Mouse (Mus musculus): ENCODE data around the gene Ccdc28a. TPM values are rescaled to one million over a fixed set of nuclear protein-coding genes. Genes with fewer than 3 reads are reported as not detected.
A peak's percentile ranks its signal among the peaks of the same experiment; 100 is the strongest.

Ccdc28a gene
- polyA plus RNA-seq, 1 experiment from 2014 or later: 10.6 TPM

GRCm38 (mm10) chr10:18213373-18213772 lies 21.4 kb downstream of the Ccdc28a start:
- DNase-seq (ENCODE audit: low spot score): no peak
- H3K27me3 ChIP-seq (replicated peaks; ENCODE audit: low read depth, poor library complexity, severe bottlenecking): no peaks in the 10 kb centered on the region
- no peak overlapping the region for H3K27ac ChIP-seq (replicated peaks)
- WGBS: 83% methylated on average over 4 of the region's 4 CpGs
- peaks cover 4% of the 10 kb centered on the region; the same call in 1 of the 2 replicates for H3K4me1 ChIP-seq
- H3K9me3 ChIP-seq: no peaks in the 10 kb centered on the region
- H3K36me3 ChIP-seq (replicated peaks): no peaks in the 10 kb centered on the region
- no peak overlapping the region for H3K4me3 ChIP-seq

- no peaks in the 10 kb centered on the region for H3K36me3 ChIP-seq (replicated peaks)
- H3K27ac ChIP-seq (replicated peaks): 0 out of 2 replicates have a peak within 1 kb of the TSS, but pooled peaks have one; percentile 37
- no peaks in the 10 kb centered on the region for H3K27me3 ChIP-seq (replicated peaks; ENCODE audit: low read depth, poor library complexity, severe bottlenecking)
- peak; percentile 75 for DNase-seq (ENCODE audit: low spot score)
- H3K4me1 ChIP-seq: peaks cover 4% of the 10 kb centered on the region; the same call in 1 of the 2 replicates
- 0 out of 2 replicates have a peak within 1 kb of the TSS, but pooled peaks have one; percentile 29 for H3K4me3 ChIP-seq
- H3K9me3 ChIP-seq: no peaks in the 10 kb centered on the region
- 14% methylated on average over 11 of the region's 11 CpGs for WGBS
Observed at GRCm38 (mm10) chr10:18210726-18211125, 24.1 kb downstream of the Ccdc28a start, which contains the start of gene Ect2l. TSS of gene Ect2l (minus strand) at chr10:18210890.

DNA sequence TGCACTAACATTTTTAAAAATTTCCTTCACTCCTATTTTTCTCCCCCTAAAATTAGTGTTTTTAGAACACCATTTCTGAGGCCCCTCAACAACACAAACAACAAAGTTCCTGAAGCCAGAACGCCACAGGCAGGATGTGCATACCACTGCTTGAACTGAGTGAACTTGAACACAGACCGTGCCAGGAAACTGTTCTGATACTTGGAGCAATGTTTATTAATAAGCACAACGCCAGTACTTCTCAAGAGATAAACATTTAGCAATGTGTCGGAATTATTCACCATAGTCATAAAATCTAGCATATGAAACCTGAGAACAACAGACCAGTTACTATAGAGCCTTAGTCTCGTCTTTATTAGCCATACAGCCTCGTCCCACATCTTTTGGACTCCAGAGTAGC lies 24.7 kb downstream of the Ccdc28a start:
- Histone ChIP-seq H3K9me3 (no peaks in the 10 kb centered on the region), H3K27ac (replicated peaks) (no peak overlapping the region), H3K4me1 (peaks cover 4% of the 10 kb centered on the region; the same call in 1 of the 2 replicates), H3K27me3 (replicated peaks; ENCODE audit: low read depth, poor library complexity, severe bottlenecking) (no peaks in the 10 kb centered on the region), H3K36me3 (replicated peaks) (no peaks in the 10 kb centered on the region), H3K4me3 (no peak overlapping the region)
- WGBS: 84% methylated on average over 6 of the region's 6 CpGs
- DNase-seq (ENCODE audit: low spot score): no peak

DNA sequence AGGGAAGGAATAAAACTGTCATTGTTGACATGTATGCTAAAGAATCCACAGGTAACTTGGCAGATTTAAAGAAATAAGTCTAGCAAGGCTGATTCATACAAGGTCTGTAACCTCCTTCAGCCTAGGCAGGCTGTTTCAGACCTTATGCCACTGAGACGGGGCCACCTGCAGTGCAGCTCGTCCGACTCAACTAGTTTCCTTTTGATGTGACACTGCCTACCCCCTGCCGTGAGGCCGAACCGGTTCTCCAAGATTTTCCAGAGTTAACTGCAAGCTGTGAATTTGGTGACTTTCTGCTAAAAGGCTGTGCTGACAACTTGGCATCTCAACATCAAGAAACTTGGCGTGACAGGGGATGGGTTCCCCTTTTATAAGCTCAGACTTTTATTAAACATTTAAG lies 30.7 kb downstream of the Ccdc28a start:
- Histone ChIP-seq H3K4me1 (peaks cover 5% of the 10 kb centered on the region; the same call in 1 of the 2 replicates), H3K4me3 (no peak overlapping the region), H3K9me3 (no peaks in the 10 kb centered on the region), H3K27me3 (replicated peaks; ENCODE audit: low read depth, poor library complexity, severe bottlenecking) (no peaks in the 10 kb centered on the region), H3K27ac (replicated peaks) (no peak overlapping the region), H3K36me3 (replicated peaks) (no peaks in the 10 kb centered on the region)
- peak; percentile 44 for DNase-seq (ENCODE audit: low spot score)
- WGBS: 6% methylated on average over 7 of the region's 7 CpGs

- Histone ChIP-seq H3K27me3 (replicated peaks; ENCODE audit: low read depth, poor library complexity, severe bottlenecking) (no peaks in the 10 kb centered on the region), H3K27ac (replicated peaks) (no peak overlapping the region), H3K36me3 (replicated peaks) (no peaks in the 10 kb centered on the region), H3K9me3 (no peaks in the 10 kb centered on the region), H3K4me1 (peaks cover 5% of the 10 kb centered on the region; the same call in 1 of the 2 replicates), H3K4me3 (no peak overlapping the region)
- no peak for DNase-seq (ENCODE audit: low spot score)
- WGBS: 80% methylated on average over 3 of the region's 3 CpGs
Observed at GRCm38 (mm10) chr10:18202401-18202800, 32.4 kb downstream of the Ccdc28a start.

GRCm38 (mm10) chr10:18200656-18201055 lies 34.1 kb downstream of the Ccdc28a start:
- H3K27ac ChIP-seq (replicated peaks): no peak overlapping the region
- H3K4me1 ChIP-seq: peaks cover 8% of the 10 kb centered on the region; the same call in 1 of the 2 replicates
- no peak overlapping the region for H3K4me3 ChIP-seq
- no peaks in the 10 kb centered on the region for H3K36me3 ChIP-seq (replicated peaks)
- no peaks in the 10 kb centered on the region for H3K27me3 ChIP-seq (replicated peaks; ENCODE audit: low read depth, poor library complexity, severe bottlenecking)
- no peak for DNase-seq (ENCODE audit: low spot score)
- 77% methylated on average over 9 of the region's 9 CpGs for WGBS
- H3K9me3 ChIP-seq: no peaks in the 10 kb centered on the region

- no peaks in the 10 kb centered on the region for H3K9me3 ChIP-seq
- H3K4me3 ChIP-seq: no peak overlapping the region
- no peaks in the 10 kb centered on the region for H3K36me3 ChIP-seq (replicated peaks)
- no peak overlapping the region for H3K27ac ChIP-seq (replicated peaks)
- H3K4me1 ChIP-seq: peaks cover 8% of the 10 kb centered on the region
- H3K27me3 ChIP-seq (replicated peaks; ENCODE audit: low read depth, poor library complexity, severe bottlenecking): no peaks in the 10 kb centered on the region
- WGBS: 87% methylated on average over 4 of the region's 4 CpGs
- DNase-seq (ENCODE audit: low spot score): no peak
Observed at GRCm38 (mm10) chr10:18199919-18200318, 34.9 kb downstream of the Ccdc28a start.

DNA sequence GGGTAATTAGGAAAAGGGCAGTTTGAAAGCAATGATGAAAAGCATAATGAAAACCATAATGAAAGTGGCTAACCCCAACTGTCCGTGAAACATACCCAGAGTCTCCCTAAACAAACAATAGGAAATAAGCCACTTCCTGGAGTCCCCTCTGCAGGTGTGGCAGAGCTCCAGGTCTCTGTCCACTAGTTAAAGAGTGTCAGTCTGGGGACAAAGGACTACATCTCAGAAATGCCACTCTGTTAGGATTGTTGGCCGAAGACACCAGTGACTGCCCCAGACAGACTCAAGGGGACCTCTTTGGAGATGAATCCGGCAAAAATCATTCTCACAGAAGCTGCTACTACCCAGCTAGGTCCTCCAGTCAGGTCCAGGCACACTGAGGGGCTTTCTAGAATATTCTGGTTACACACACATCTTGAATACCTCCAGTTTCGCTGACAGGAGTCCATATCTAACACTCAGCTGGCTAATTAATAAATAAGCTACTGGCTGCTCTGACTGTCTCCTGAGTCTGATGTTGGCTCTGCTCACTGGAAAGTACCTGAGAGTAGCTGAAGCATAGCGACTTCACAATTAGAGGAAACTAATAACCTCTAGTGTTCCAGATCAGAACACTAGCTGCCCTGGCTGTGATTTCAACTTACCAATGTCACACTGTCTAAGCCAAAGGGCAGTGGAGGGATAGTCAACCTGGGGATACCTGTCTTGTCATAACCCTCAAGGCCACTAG lies 36.3 kb downstream of the Ccdc28a start:
- Histone ChIP-seq H3K27ac (replicated peaks) (no peak overlapping the region), H3K4me3 (no peak overlapping the region), H3K4me1 (peaks cover 13% of the 10 kb centered on the region; the same call in 1 of the 2 replicates), H3K27me3 (replicated peaks; ENCODE audit: low read depth, poor library complexity, severe bottlenecking) (no peaks in the 10 kb centered on the region), H3K9me3 (no peaks in the 10 kb centered on the region), H3K36me3 (replicated peaks) (no peaks in the 10 kb centered on the region)
- 85% methylated on average over 5 of the region's 5 CpGs for WGBS
- no peak for DNase-seq (ENCODE audit: low spot score)

DNA sequence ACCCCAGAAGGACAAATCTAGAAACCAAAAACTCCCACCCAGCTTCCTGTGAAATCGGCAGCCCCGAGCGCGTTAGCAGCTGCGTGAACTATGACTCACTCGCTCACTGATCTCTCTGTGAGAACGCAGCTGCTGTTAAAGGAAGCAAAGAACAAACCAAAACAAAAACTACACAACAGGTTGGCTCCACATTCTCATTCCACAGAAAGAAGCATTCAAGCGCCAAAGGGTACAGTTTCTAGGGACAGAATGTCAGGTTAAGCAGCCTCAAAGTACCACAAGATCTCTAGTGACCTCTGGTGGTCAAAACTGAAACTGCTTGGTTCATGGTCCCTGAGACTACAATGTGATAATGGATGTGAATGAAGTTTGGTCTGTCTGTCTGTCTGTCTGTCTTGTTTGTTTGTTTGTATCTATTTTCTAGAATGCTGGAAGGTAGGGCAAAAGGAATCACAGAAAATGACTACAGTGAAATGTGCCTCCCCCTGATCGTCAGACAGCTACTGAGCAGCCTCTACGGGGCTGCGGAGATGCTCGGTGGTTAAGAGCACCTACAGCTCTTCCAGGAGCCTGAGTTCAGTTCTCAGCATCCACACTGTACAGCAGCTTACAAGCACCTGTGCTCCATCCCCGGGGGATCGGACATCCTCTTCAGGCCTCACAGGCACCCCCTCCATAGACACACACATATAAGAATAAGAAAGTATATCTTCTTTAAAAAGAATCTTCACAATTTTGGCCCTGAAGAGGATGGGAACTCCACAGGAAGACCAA lies 37.4 kb downstream of the Ccdc28a start:
- Histone ChIP-seq H3K4me3 (peak overlapping the region; percentile 37), H3K27ac (replicated peaks) (no peak overlapping the region), H3K4me1 (peaks cover 13% of the 10 kb centered on the region; the same call in 1 of the 2 replicates), H3K27me3 (replicated peaks; ENCODE audit: low read depth, poor library complexity, severe bottlenecking) (no peaks in the 10 kb centered on the region), H3K36me3 (replicated peaks) (no peaks in the 10 kb centered on the region), H3K9me3 (no peaks in the 10 kb centered on the region)
- WGBS: 60% methylated on average over 14 of the region's 14 CpGs
- DNase-seq (ENCODE audit: low spot score): peak; percentile 63

DNA sequence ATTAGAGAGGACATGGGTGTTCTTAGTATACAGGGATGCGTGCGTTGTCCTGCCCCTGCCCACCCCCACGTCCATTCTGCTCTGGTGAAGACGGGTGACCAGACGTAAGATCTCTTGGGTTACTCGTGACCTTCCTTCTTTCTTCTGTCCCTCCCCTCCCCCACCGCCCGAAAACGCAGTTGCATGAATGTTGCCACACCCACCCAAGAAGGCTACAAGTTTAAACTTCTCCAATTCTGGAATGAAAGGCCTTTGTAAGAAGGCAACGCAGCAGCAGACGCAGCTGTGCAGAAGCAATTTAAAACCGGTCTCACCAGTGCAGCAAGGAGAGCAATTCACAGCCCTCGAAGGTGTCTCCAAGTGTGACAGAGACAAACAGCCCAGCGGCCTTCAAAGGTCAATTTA lies 40.1 kb downstream of the Ccdc28a start:
- Histone ChIP-seq H3K4me1 (peaks cover 8% of the 10 kb centered on the region; the same call in 1 of the 2 replicates), H3K4me3 (no peak overlapping the region), H3K27me3 (replicated peaks; ENCODE audit: low read depth, poor library complexity, severe bottlenecking) (no peaks in the 10 kb centered on the region), H3K9me3 (no peaks in the 10 kb centered on the region), H3K27ac (replicated peaks) (peak overlapping the region; percentile 55), H3K36me3 (replicated peaks) (no peaks in the 10 kb centered on the region)
- 60% methylated on average over 14 of the region's 14 CpGs for WGBS
- peak; percentile 64 for DNase-seq (ENCODE audit: low spot score)

GRCm38 (mm10) chr10:18194156-18194555 lies 40.6 kb downstream of the Ccdc28a start:
- Histone ChIP-seq H3K27ac (replicated peaks) (peak overlapping the region; percentile 55), H3K27me3 (replicated peaks; ENCODE audit: low read depth, poor library complexity, severe bottlenecking) (no peaks in the 10 kb centered on the region), H3K9me3 (no peaks in the 10 kb centered on the region), H3K36me3 (replicated peaks) (no peaks in the 10 kb centered on the region), H3K4me1 (peaks cover 8% of the 10 kb centered on the region; the same call in 1 of the 2 replicates), H3K4me3 (no peak overlapping the region)
- DNase-seq (ENCODE audit: low spot score): no peak
- WGBS: 73% methylated on average over 11 of the region's 11 CpGs

- no peak for DNase-seq (ENCODE audit: low spot score)
- H3K4me3 ChIP-seq: no peak overlapping the region
- H3K9me3 ChIP-seq: no peaks in the 10 kb centered on the region
- H3K27me3 ChIP-seq (replicated peaks; ENCODE audit: low read depth, poor library complexity, severe bottlenecking): no peaks in the 10 kb centered on the region
- 81% methylated on average over 11 of the region's 11 CpGs for WGBS
- no peaks in the 10 kb centered on the region for H3K36me3 ChIP-seq (replicated peaks)
- peaks cover 8% of the 10 kb centered on the region; the same call in 1 of the 2 replicates for H3K4me1 ChIP-seq
- H3K27ac ChIP-seq (replicated peaks): no peak overlapping the region
Observed at GRCm38 (mm10) chr10:18193221-18193620, 41.6 kb downstream of the Ccdc28a start.

All from embryonic facial prominence, embryonic 10.5 days (tissue).